Mouse (Mus musculus) limb, embryonic 13.5 days (tissue): ENCODE data around the gene Lsp1. TPM values are rescaled to one million over a fixed set of nuclear protein-coding genes. Genes with fewer than 3 reads are reported as not detected.

ENCODE experiments used
- ATAC-seq: fragments of 200-750 bp; cut with Nextera tagmentation; 2 replicates; pipeline ENCODE4 v1.8.0; 2017; ENCODE audit warnings: low read depth, moderate number of reproducible peaks, moderate TSS enrichment; ENCODE audit not compliant: low FRiP score
- H3K27ac ChIP-seq: fragments of 300-500 bp; sonication (generic); 2 replicates; pipeline ENCODE4 v1.5.1; 2015; ENCODE audit warnings: inconsistent platforms, mild to moderate bottlenecking, moderate library complexity
- H3K27me3 ChIP-seq: fragments of 300-500 bp; sonication (generic); 2 replicates; pipeline ENCODE4 v1.6.1; 2015; ENCODE audit warnings: mild to moderate bottlenecking, inconsistent platforms
- H3K36me3 ChIP-seq: fragments of 300-500 bp; sonication (generic); 2 replicates; pipeline ENCODE4 v1.6.1; 2015; ENCODE audit warnings: inconsistent platforms, mild to moderate bottlenecking, moderate library complexity
- H3K4me1 ChIP-seq: fragments of 300-500 bp; sonication (generic); 2 replicates; pipeline ENCODE4 v1.6.1; 2015; ENCODE audit warnings: inconsistent platforms
- H3K4me2 ChIP-seq: fragments of 300-500 bp; sonication (generic); replicated peaks from 2 replicates; pipeline ENCODE4 v1.6.1; 2015; ENCODE audit warnings: inconsistent platforms, mild to moderate bottlenecking, moderate library complexity
- H3K4me3 ChIP-seq: fragments of 300-500 bp; sonication (generic); 2 replicates; pipeline ENCODE4 v1.5.1; 2015; ENCODE audit warnings: moderate library complexity, mild to moderate bottlenecking, inconsistent platforms
- H3K9ac ChIP-seq: fragments of 300-500 bp; sonication (generic); 2 replicates; pipeline ENCODE4 v1.6.1; 2015; ENCODE audit warnings: mild to moderate bottlenecking, inconsistent platforms
- H3K9me3 ChIP-seq: fragments of 300-500 bp; sonication (generic); 2 replicates; pipeline ENCODE4 v1.6.1; 2016; ENCODE audit warnings: inconsistent platforms
- WGBS: fragments of 180-500 bp; shearing (Covaris S2); methylation state at CpG from one replicate; pipeline ENCODE4 v1.1.7; 2015; 5-methylcytosine and 5-hydroxymethylcytosine counted together
- polyA plus RNA-seq: library from polyadenylated mRNA; unstranded; fragments of >200 nt; fragmentation: Nextera tagmentation; extraction: Ambion mirVana; gene quantifications from 2 replicates; pipeline ENCODE4 v1.2.1, GENCODE M21; 2015

Lsp1 gene
- polyA plus RNA-seq: 46.3 and 49.8 TPM in 2 replicates

GRCm38 (mm10) chr7:142460636-142461077 lies at the start of gene Lsp1:
Gene Lsp1, plus strand, starts transcription at chr7:142460809.
- Histone ChIP-seq H3K36me3 (no peaks in the 10 kb centered on the region), H3K4me1 (peaks cover 41% of the 10 kb centered on the region), H3K4me2 (no peak within 1 kb of the TSS), H3K27me3 (no peaks in the 10 kb centered on the region), H3K27ac (peak within 1 kb of the TSS; percentile 94; the same call in 1 of the 2 replicates), H3K4me3 (no peak within 1 kb of the TSS), H3K9me3 (no peaks in the 10 kb centered on the region), H3K9ac (no peak within 1 kb of the TSS)
- no peak for ATAC-seq
- 91% methylated on average over 7 of the region's 7 CpGs for WGBS

- Histone ChIP-seq H3K4me2 (no peak overlapping the region), H3K9ac (no peak overlapping the region), H3K27me3 (no peaks in the 10 kb centered on the region), H3K4me1 (no peaks in the 10 kb centered on the region), H3K36me3 (no peaks in the 10 kb centered on the region), H3K27ac (no peak overlapping the region), H3K4me3 (no peak overlapping the region), H3K9me3 (no peaks in the 10 kb centered on the region)
- no peak for ATAC-seq
- WGBS: 94% methylated on average over 6 of the region's 6 CpGs
These were observed 47.3 kb upstream of the Lsp1 start for GRCm38 (mm10) chr7:142413285-142413684.

GRCm38 (mm10) chr7:142415314-142415713 lies 45.3 kb upstream of the Lsp1 start:
- Histone ChIP-seq H3K4me2 (no peak overlapping the region), H3K27me3 (no peaks in the 10 kb centered on the region), H3K9me3 (no peaks in the 10 kb centered on the region), H3K27ac (no peak overlapping the region), H3K4me1 (no peaks in the 10 kb centered on the region), H3K36me3 (no peaks in the 10 kb centered on the region), H3K4me3 (no peak overlapping the region), H3K9ac (no peak overlapping the region)
- no peak for ATAC-seq
- WGBS: 50% methylated on average over 4 of the region's 4 CpGs

- ATAC-seq: no peak
- Histone ChIP-seq H3K4me1 (no peaks in the 10 kb centered on the region), H3K27ac (no peak overlapping the region), H3K4me2 (no peak overlapping the region), H3K9ac (no peak overlapping the region), H3K36me3 (no peaks in the 10 kb centered on the region), H3K4me3 (no peak overlapping the region), H3K27me3 (no peaks in the 10 kb centered on the region), H3K9me3 (no peaks in the 10 kb centered on the region)
- WGBS: 67% methylated on average over 3 of the region's 3 CpGs
These were observed 44.4 kb upstream of the Lsp1 start for GRCm38 (mm10) chr7:142416225-142416624.

GRCm38 (mm10) chr7:142418027-142418426 lies 42.6 kb upstream of the Lsp1 start:
- no peaks in the 10 kb centered on the region for H3K9me3 ChIP-seq
- no peaks in the 10 kb centered on the region for H3K27me3 ChIP-seq
- 92% methylated on average over 2 of the region's 2 CpGs for WGBS
- H3K4me2 ChIP-seq: no peak overlapping the region
- H3K4me3 ChIP-seq: no peak overlapping the region
- H3K36me3 ChIP-seq: no peaks in the 10 kb centered on the region
- H3K27ac ChIP-seq: no peak overlapping the region
- H3K9ac ChIP-seq: no peak overlapping the region
- H3K4me1 ChIP-seq: no peaks in the 10 kb centered on the region
- no peak for ATAC-seq

- Histone ChIP-seq H3K4me1 (no peaks in the 10 kb centered on the region), H3K27me3 (no peaks in the 10 kb centered on the region), H3K9ac (no peak overlapping the region), H3K4me2 (no peak overlapping the region), H3K9me3 (no peaks in the 10 kb centered on the region; the same call in 1 of the 2 replicates), H3K27ac (no peak overlapping the region), H3K4me3 (no peak overlapping the region), H3K36me3 (no peaks in the 10 kb centered on the region)
- no peak for ATAC-seq
- WGBS: 85% methylated on average over 8 of the region's 8 CpGs
These were observed 41.9 kb upstream of the Lsp1 start for GRCm38 (mm10) chr7:142418679-142419078.

- H3K4me2 ChIP-seq: no peak overlapping the region
- H3K9me3 ChIP-seq: no peaks in the 10 kb centered on the region; the same call in 1 of the 2 replicates
- no peaks in the 10 kb centered on the region for H3K27me3 ChIP-seq
- no peaks in the 10 kb centered on the region for H3K4me1 ChIP-seq
- H3K27ac ChIP-seq: no peak overlapping the region
- no peak overlapping the region for H3K4me3 ChIP-seq
- no peak overlapping the region for H3K9ac ChIP-seq
- no peak for ATAC-seq
- 83% methylated on average over 5 of the region's 5 CpGs for WGBS
- no peaks in the 10 kb centered on the region for H3K36me3 ChIP-seq
These were observed 40.7 kb upstream of the Lsp1 start for GRCm38 (mm10) chr7:142419887-142420286.

- 78% methylated on average over 2 of the region's 2 CpGs for WGBS
- no peak for ATAC-seq
- H3K27ac ChIP-seq: no peak overlapping the region
- H3K9ac ChIP-seq: no peak overlapping the region
- H3K9me3 ChIP-seq: no peaks in the 10 kb centered on the region; the same call in 1 of the 2 replicates
- no peak overlapping the region for H3K4me2 ChIP-seq
- no peaks in the 10 kb centered on the region for H3K4me1 ChIP-seq
- H3K27me3 ChIP-seq: no peaks in the 10 kb centered on the region
- no peak overlapping the region for H3K4me3 ChIP-seq
- H3K36me3 ChIP-seq: no peaks in the 10 kb centered on the region
These were observed 38.8 kb upstream of the Lsp1 start for GRCm38 (mm10) chr7:142421826-142422225.

GRCm38 (mm10) chr7:142425641-142426213 lies 34.9 kb upstream of the Lsp1 start:
- no peaks in the 10 kb centered on the region for H3K36me3 ChIP-seq
- H3K4me1 ChIP-seq: peaks cover 28% of the 10 kb centered on the region
- no peaks in the 10 kb centered on the region for H3K27me3 ChIP-seq
- no peak overlapping the region for H3K4me3 ChIP-seq
- H3K9me3 ChIP-seq: no peaks in the 10 kb centered on the region; the same call in 1 of the 2 replicates
- H3K4me2 ChIP-seq: no peak overlapping the region
- no peak overlapping the region for H3K9ac ChIP-seq
- WGBS: 70% methylated on average over 11 of the region's 11 CpGs
- no peak overlapping the region for H3K27ac ChIP-seq
- ATAC-seq: no peak

- ATAC-seq: peak; percentile 9; the same call in 1 of the 2 replicates
- WGBS: 5% methylated on average over 7 of the region's 7 CpGs
These were observed 32.4 kb upstream of the Lsp1 start for GRCm38 (mm10) chr7:142428213-142428612.

GRCm38 (mm10) chr7:142430160-142430678 lies 30.4 kb upstream of the Lsp1 start:
- Histone ChIP-seq H3K9me3 (no peaks in the 10 kb centered on the region), H3K4me3 (no peak overlapping the region), H3K9ac (peak overlapping the region; percentile 19; the same call in 1 of the 2 replicates), H3K4me1 (peaks cover 62% of the 10 kb centered on the region), H3K27me3 (no peaks in the 10 kb centered on the region), H3K27ac (peak overlapping the region; percentile 90), H3K4me2 (peak overlapping the region; percentile 34), H3K36me3 (no peaks in the 10 kb centered on the region)
- ATAC-seq: peak; percentile 80
- WGBS: 41% methylated on average over 12 of the region's 12 CpGs

More at GRCm38 (mm10) chr7:142428213-142428612, 32.4 kb upstream of the Lsp1 start:
- Histone ChIP-seq H3K4me2 (no peak overlapping the region), H3K27me3 (no peaks in the 10 kb centered on the region), H3K4me1 (peaks cover 45% of the 10 kb centered on the region), H3K9ac (no peak overlapping the region), H3K27ac (peak overlapping the region; percentile 90; the same call in 1 of the 2 replicates), H3K4me3 (no peak overlapping the region), H3K9me3 (no peaks in the 10 kb centered on the region; the same call in 1 of the 2 replicates), H3K36me3 (no peaks in the 10 kb centered on the region)

- no peak overlapping the region for H3K9ac ChIP-seq
- peak overlapping the region; percentile 90 for H3K27ac ChIP-seq
- H3K4me2 ChIP-seq: 0 out of 2 replicates have a peak overlapping the region, but pooled peaks have one; percentile 34
- WGBS: 84% methylated on average over 14 of the region's 14 CpGs
- peaks cover 67% of the 10 kb centered on the region for H3K4me1 ChIP-seq
- no peaks in the 10 kb centered on the region for H3K36me3 ChIP-seq
- no peaks in the 10 kb centered on the region for H3K27me3 ChIP-seq
- H3K9me3 ChIP-seq: no peaks in the 10 kb centered on the region
- no peak for ATAC-seq
- H3K4me3 ChIP-seq: no peak overlapping the region
These were observed 29.5 kb upstream of the Lsp1 start for GRCm38 (mm10) chr7:142431106-142431505.
